Mouse (Mus musculus) forebrain, embryonic 11.5 days (tissue): ENCODE results near the gene Fam19a4. TPM values are rescaled to one million over a fixed set of nuclear protein-coding genes. Genes with fewer than 3 reads are reported as not detected.

Source experiments
- ATAC-seq: fragments of 200-750 bp; cut with Nextera tagmentation; replicated peaks from 2 replicates; pipeline ENCODE4 v1.8.0; 2017; ENCODE audit warnings: moderate TSS enrichment; ENCODE audit not compliant: low FRiP score
- DNase-seq: peaks from one replicate; pipeline ENCODE4 v3.0.0-alpha.2; 2017; ENCODE audit warnings: low spot score
- H3K27ac ChIP-seq: fragments of 300-500 bp; sonication (generic); 2 replicates; pipeline ENCODE4 v1.5.1; 2014; ENCODE audit warnings: low read depth, low read length
- H3K27me3 ChIP-seq: fragments of 300-500 bp; sonication (generic); 2 replicates; pipeline ENCODE4 v1.6.1; 2014; ENCODE audit warnings: mild to moderate bottlenecking, low read length, mixed read lengths; ENCODE audit not compliant: control insufficient read depth, insufficient read depth
- H3K36me3 ChIP-seq: fragments of 300-500 bp; sonication (generic); 2 replicates; pipeline ENCODE4 v1.6.1; 2014; ENCODE audit warnings: mild to moderate bottlenecking, low read length, moderate library complexity, mixed read lengths; ENCODE audit not compliant: control insufficient read depth, insufficient read depth
- H3K4me1 ChIP-seq: fragments of 300-500 bp; sonication (generic); replicated peaks from 2 replicates; pipeline ENCODE4 v1.6.1; 2014; ENCODE audit warnings: low read length, mixed read lengths; ENCODE audit not compliant: control insufficient read depth, insufficient read depth
- H3K4me2 ChIP-seq: fragments of 300-500 bp; sonication (generic); 2 replicates; pipeline ENCODE4 v1.6.1; 2014; ENCODE audit warnings: low read depth, mild to moderate bottlenecking, low read length, moderate library complexity, mixed read lengths; ENCODE audit not compliant: severe bottlenecking
- H3K4me3 ChIP-seq: fragments of 300-500 bp; sonication (generic); 2 replicates; pipeline ENCODE4 v1.5.1; 2014; ENCODE audit warnings: low read depth, low read length
- H3K9ac ChIP-seq: fragments of 300-500 bp; sonication (generic); 2 replicates; pipeline ENCODE4 v1.6.1; 2014; ENCODE audit warnings: low read length
- H3K9me3 ChIP-seq: fragments of 300-500 bp; sonication (generic); 2 replicates; pipeline ENCODE4 v1.6.1; 2016; ENCODE audit warnings: low read length, mixed read lengths; ENCODE audit not compliant: control insufficient read depth
- WGBS: fragments of 180-500 bp; shearing (Covaris S2); extraction: QIAGEN DNeasy Blood & Tissue Kit; methylation state at CpG from one replicate; pipeline ENCODE4 v1.1.7; 2014; 5-methylcytosine and 5-hydroxymethylcytosine counted together
- polyA plus RNA-seq: library from polyadenylated mRNA; unstranded; fragments of >200 nt; fragmentation: Nextera tagmentation; extraction: Ambion mirVana; gene quantifications from 2 replicates; pipeline ENCODE4 v1.2.1, GENCODE M21; 2014

Fam19a4 gene
- polyA plus RNA-seq, result 0.41 and 0.87 TPM in 2 replicates

DNA sequence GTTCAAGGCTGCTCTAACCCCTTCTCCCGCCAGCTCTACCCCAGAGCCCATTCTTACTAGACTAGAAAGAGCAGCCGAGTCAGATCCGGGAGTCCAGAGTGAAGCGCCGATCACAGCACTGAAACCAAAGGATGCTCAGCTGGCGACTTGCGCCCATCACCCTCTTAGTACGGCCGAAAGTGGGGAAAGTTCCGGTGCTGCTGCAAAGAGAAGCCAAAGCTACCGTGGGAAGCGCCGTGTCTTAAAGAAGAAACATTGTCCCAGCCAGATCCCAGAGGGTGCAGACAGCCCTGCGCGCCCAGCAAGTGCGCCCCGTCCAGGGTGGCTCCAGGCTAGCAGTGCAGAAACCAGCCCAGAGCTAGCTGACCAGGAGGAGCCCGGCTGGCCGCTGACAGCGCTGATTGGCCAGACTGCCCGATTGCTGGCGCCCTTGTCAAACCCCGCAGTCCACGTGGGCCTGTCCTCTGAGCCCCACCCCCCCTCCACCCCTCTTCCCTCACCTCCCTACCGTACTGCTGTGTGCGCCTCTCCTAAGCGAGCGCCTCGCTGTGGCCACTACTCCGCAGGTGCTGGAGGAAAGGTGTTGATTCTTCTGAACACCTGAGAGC lies at the start of gene Fam19a4:
Fam19a4 (minus strand) TSS at position 340 of the 608 bp plus-strand sequence.
- H3K27me3 ChIP-seq, result peaks cover 13% of the 10 kb centered on the region
- peak; percentile 94 for ATAC-seq
- WGBS, result under 1% methylated on average over 30 of the region's 30 CpGs

DNA sequence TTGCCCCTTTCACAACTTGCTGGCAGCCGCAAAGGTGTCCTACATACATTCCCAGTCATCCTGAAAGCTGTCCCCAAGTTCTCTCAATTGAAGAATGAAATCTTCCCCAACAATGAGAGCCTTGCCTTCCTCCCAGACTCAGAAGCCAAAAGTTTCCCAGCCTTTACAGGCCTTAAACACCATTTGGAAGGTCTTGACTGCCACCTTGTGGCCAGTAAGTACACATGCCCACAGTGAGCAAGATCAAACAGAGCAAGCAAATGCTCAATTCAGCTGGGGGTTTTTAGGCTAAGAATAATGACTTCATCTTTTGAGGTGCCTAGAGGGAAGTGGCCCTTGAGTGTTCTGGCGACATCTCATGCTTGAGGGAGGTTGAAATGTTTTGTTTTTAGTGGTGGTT lies 46.6 kb upstream of the Fam19a4 start:
- Histone ChIP-seq H3K27ac (no peak overlapping the region), H3K4me1 (peaks cover 7% of the 10 kb centered on the region; the same call in 1 of the 2 replicates), H3K9me3 (no peaks in the 10 kb centered on the region), H3K9ac (no peak overlapping the region), H3K4me2 (no peak overlapping the region), H3K36me3 (no peaks in the 10 kb centered on the region), H3K4me3 (no peak overlapping the region), H3K27me3 (no peaks in the 10 kb centered on the region)
- WGBS, result 30% methylated on average over 2 of the region's 2 CpGs
- ATAC-seq, result peak; percentile 66; the same call in 1 of the 2 replicates
- peak; percentile 60 for DNase-seq

More for the DNA sequence above, at the start of gene Fam19a4:
- H3K4me3 ChIP-seq, result peak within 1 kb of the TSS; percentile 35
- H3K36me3 ChIP-seq, result no peaks in the 10 kb centered on the region
- H3K4me1 ChIP-seq, result peaks cover 2% of the 10 kb centered on the region; the same call in 1 of the 2 replicates
- H3K9ac ChIP-seq, result peak within 1 kb of the TSS; percentile 32; the same call in 1 of the 2 replicates
- DNase-seq, result peak; percentile 80
- no peak within 1 kb of the TSS for H3K27ac ChIP-seq
- H3K9me3 ChIP-seq, result no peaks in the 10 kb centered on the region
- peak within 1 kb of the TSS; percentile 70 for H3K4me2 ChIP-seq

DNA sequence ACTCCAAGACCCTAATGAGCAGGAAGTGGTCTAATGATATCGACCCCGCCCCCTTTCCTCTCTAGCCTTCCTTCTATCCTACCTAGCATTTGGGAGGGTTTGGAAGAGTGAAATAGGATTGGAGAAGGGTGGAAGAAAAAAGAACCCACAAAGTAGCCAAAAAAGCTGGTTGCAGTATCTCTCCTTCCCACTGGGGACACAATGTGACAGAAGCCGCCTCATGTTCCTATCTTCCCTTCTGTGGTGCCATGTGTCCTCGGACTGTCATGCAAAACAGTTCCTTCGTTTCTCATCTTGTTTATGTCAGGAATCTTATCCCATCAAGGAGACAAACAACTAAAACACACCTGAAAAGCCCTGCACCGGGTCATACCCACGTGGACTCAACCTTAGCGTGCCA lies 45.9 kb upstream of the Fam19a4 start:
- Histone ChIP-seq H3K4me2 (no peak overlapping the region), H3K4me1 (peaks cover 10% of the 10 kb centered on the region; the same call in 1 of the 2 replicates), H3K27me3 (no peaks in the 10 kb centered on the region; the same call in 1 of the 2 replicates), H3K4me3 (no peak overlapping the region), H3K36me3 (no peaks in the 10 kb centered on the region), H3K9ac (no peak overlapping the region), H3K9me3 (no peaks in the 10 kb centered on the region), H3K27ac (no peak overlapping the region)
- DNase-seq (no peak), ATAC-seq (no peak)
- WGBS, result 84% methylated on average over 8 of the region's 8 CpGs

DNA sequence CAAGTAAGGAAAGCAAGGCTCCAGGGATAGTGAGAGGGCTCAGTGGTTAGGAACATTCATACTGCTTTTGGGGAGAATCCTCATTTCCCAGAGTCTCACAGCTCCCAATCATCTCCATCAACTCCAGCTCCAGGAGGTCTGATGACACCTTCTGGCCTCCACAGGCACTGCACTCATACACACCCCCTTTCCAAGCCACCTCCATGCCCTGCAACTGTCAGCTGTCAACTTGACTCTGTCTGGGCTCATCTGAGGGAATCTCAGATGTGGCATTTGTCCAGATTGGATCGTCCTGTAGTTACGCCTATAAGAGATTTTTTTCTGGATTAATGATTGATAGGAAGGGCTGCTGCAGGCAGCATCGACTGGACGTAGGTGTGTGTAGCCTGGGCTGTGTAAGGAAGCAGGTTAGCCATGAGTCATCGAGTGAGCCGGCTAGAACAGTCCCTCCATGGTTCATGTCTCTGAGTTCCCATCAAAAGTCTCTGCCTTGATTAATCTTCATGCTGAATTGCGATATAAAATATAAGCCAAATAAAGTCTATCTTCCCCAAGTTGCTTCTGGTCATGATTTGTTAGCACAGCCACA lies 44.1 kb upstream of the Fam19a4 start:
- no peaks in the 10 kb centered on the region for H3K9me3 ChIP-seq
- no peaks in the 10 kb centered on the region; the same call in 1 of the 2 replicates for H3K27me3 ChIP-seq
- no peak for DNase-seq
- H3K4me2 ChIP-seq, result no peak overlapping the region
- H3K4me3 ChIP-seq, result no peak overlapping the region
- no peak overlapping the region for H3K27ac ChIP-seq
- no peak overlapping the region for H3K9ac ChIP-seq
- WGBS, result 85% methylated on average over 7 of the region's 7 CpGs
- H3K4me1 ChIP-seq, result peaks cover 10% of the 10 kb centered on the region; the same call in 1 of the 2 replicates
- no peak; the same call in 1 of the 2 replicates for ATAC-seq
- H3K36me3 ChIP-seq, result no peaks in the 10 kb centered on the region

DNA sequence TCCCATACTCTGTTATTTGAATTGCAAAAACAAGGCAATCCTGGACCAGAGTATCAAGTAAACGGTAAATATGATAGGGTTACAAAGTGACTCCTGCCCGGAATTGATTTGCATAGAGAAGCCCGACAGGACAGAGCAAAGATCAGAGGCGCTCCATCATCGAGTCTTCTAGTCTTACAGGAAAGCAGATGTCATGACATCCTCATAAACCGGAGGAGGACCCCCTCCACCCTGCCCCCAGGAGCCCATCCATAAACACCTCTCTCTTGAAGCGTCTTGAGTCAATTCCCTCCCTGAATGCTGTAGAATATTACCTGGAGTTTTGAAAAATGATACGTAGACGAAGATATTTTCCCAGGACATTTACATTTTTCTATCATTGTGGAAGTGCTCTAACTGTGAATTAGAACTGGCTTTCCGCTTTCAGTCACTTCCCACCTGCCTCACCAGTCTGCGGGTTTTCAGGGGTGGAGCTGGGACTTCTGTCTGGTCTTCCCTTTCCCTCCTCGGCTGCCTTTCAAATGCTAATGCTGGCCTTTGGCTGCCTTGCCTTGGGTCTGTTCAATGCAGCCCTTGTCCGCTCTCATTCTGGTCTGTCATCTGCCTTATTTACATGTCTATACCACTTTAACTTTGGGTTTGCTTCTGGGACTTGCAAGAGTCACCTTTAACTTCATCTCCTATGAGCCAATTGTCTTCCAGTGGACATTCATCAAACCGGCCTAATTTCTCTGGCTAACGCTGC lies 41.9 kb upstream of the Fam19a4 start:
- WGBS, result 3% methylated on average over 15 of the region's 15 CpGs
- Histone ChIP-seq H3K36me3 (no peaks in the 10 kb centered on the region), H3K27me3 (no peaks in the 10 kb centered on the region; the same call in 1 of the 2 replicates), H3K27ac (no peak overlapping the region), H3K4me2 (peak overlapping the region; percentile 34; the same call in 1 of the 2 replicates), H3K4me1 (peaks cover 10% of the 10 kb centered on the region; the same call in 1 of the 2 replicates), H3K4me3 (peak overlapping the region; percentile 3; the same call in 1 of the 2 replicates), H3K9me3 (no peaks in the 10 kb centered on the region), H3K9ac (no peak overlapping the region)
- DNase-seq (peak; percentile 60), ATAC-seq (peak; percentile 64)

DNA sequence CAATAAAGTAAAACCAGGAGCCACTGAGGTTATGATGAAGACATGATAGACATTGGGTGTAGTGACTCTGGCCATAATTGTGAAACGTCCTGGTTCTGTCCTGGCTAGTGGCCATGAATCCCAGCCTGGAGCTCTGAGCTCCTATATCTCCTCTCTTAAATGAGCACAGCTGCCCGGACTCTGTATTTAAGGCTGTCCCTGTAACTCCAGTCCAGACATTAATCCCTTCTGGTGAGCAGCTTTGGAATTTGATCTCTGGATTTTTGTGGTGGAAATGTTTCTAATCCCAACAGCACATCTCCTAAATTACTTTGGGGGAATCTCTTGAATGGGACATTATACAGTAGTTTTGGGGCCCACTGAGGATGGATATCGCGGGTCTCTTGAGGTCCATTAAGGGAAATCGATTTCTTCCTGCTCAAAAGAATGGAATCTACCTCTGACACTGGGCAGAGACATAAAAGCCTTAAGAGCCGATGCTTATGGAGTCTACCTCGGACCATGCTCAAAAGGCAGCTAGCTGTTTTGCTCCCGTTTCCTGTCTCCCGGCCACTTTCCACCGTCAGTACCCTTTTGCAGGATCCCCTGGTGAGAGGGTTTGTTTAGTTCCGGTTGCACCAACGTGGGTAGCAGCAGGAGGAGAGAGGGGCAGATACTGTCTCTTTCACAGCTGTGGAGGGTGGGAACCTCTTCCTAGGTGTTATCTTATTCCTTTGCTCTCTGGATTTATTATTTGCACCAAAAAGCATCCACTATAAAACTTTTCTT lies 41.2 kb upstream of the Fam19a4 start:
- Histone ChIP-seq H3K4me2 (peak overlapping the region; percentile 34; the same call in 1 of the 2 replicates), H3K36me3 (no peaks in the 10 kb centered on the region), H3K9ac (no peak overlapping the region; the same call in 1 of the 2 replicates), H3K27ac (no peak overlapping the region), H3K4me1 (peaks cover 10% of the 10 kb centered on the region; the same call in 1 of the 2 replicates), H3K9me3 (no peaks in the 10 kb centered on the region), H3K4me3 (no peak overlapping the region), H3K27me3 (no peaks in the 10 kb centered on the region; the same call in 1 of the 2 replicates)
- WGBS, result 19% methylated on average over 12 of the region's 12 CpGs
- no peak for ATAC-seq
- DNase-seq, result no peak

DNA sequence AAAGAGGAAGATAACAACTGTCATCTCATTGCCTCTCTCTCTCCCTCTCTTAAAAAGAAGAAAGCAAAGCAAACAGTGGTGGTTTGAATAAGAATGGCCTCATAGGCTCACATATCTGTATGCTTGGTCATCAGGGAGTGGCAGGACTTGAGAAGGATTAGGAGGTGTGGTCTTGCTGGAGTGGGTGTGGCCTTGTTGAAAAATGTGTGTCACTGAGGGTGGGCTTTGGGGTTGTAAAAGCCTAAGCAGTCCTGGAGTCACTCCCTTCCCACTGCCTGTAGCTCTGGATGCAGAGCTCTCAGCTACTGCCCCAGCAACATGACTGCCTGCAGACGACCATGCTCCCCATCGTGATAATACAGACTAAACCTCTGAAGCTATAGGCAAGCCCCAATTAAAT lies 22.1 kb upstream of the Fam19a4 start:
- DNase-seq, result no peak
- H3K27ac ChIP-seq, result no peak overlapping the region
- no peaks in the 10 kb centered on the region for H3K36me3 ChIP-seq
- H3K9me3 ChIP-seq, result no peaks in the 10 kb centered on the region
- H3K4me2 ChIP-seq, result no peak overlapping the region
- 93% methylated on average over 2 of the region's 2 CpGs for WGBS
- H3K27me3 ChIP-seq, result no peaks in the 10 kb centered on the region
- H3K4me3 ChIP-seq, result no peak overlapping the region
- no peak for ATAC-seq
- H3K9ac ChIP-seq, result no peak overlapping the region
- no peaks in the 10 kb centered on the region; the same call in 1 of the 2 replicates for H3K4me1 ChIP-seq

DNA sequence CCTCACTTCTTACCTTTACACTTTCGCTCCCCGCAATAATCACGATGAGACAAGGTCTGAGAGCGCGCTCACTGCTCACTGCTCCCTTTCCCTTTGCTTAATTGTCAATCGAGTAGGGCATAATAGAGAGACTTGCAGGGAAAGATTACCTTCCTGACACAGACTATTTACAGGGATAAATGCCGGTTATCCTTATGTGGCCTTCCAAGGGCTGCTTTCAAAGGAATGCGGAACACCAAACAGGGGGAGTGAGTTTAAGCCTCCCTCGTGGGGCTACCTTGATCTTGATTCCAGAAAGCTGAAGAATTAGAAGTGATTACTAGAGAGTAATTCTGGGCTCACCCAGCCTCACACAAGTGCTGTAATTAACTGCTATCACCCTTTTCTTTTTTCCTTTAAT lies 19.8 kb upstream of the Fam19a4 start:
- Histone ChIP-seq H3K9ac (no peak overlapping the region), H3K4me2 (no peak overlapping the region)
- 36% methylated on average over 9 of the region's 9 CpGs for WGBS

More for the DNA sequence above, 19.8 kb upstream of the Fam19a4 start:
- H3K27ac ChIP-seq, result no peak overlapping the region
- H3K4me1 ChIP-seq, result no peaks in the 10 kb centered on the region; the same call in 1 of the 2 replicates
- no peaks in the 10 kb centered on the region for H3K27me3 ChIP-seq
- H3K4me3 ChIP-seq, result no peak overlapping the region
- no peaks in the 10 kb centered on the region for H3K9me3 ChIP-seq
- DNase-seq (no peak), ATAC-seq (no peak)
- H3K36me3 ChIP-seq, result no peaks in the 10 kb centered on the region
